Mouse (Mus musculus) heart, adult 2 months (tissue): Measurements from ENCODE around the gene Slc22a6. TPM values are rescaled to one million over a fixed set of nuclear protein-coding genes. Genes with fewer than 3 reads are reported as not detected.

Experiments
- DNase-seq, 2 experiments: peaks; one replicate each; pipeline ENCODE4 v3.0.0; 2021
- H3K27ac ChIP-seq: fragments of 200-600 bp; 2 replicates; pipeline ENCODE4 v1.8.1; 2022
- H3K27me3 ChIP-seq: fragments of 200-500 bp; 2 replicates; pipeline ENCODE4 v1.6.1; 2012; ENCODE audit warnings: mild to moderate bottlenecking, low read length, inconsistent platforms, mixed read lengths; ENCODE audit not compliant: control insufficient read depth, insufficient read depth
- H3K36me3 ChIP-seq: fragments of 200-500 bp; 2 replicates; pipeline ENCODE4 v1.6.1; 2012; ENCODE audit warnings: low read length, inconsistent platforms; ENCODE audit not compliant: control insufficient read depth, insufficient read depth
- H3K4me1 ChIP-seq: fragments of 200-500 bp; 2 replicates; pipeline ENCODE4 v1.6.1; 2011; ENCODE audit warnings: low read length; ENCODE audit not compliant: control insufficient read depth, insufficient read depth
- H3K4me3 ChIP-seq: fragments of 200-600 bp; 2 replicates; pipeline ENCODE4 v1.8.1; 2022
- H3K79me2 ChIP-seq: fragments of 200-500 bp; replicated peaks from 2 replicates; pipeline ENCODE4 v1.6.1; 2012; ENCODE audit warnings: mild to moderate bottlenecking, inconsistent platforms, low read length, moderate library complexity, mixed read lengths; ENCODE audit not compliant: control insufficient read depth, insufficient read depth
- H3K9ac ChIP-seq: fragments of 200-500 bp; 2 replicates; pipeline ENCODE4 v1.6.1; 2012; ENCODE audit warnings: low read depth, mild to moderate bottlenecking, control low read depth, inconsistent platforms, low read length, mixed read lengths
- CTCF ChIP-seq: fragments of 200-600 bp; IDR thresholded peaks from 2 replicates; pipeline ENCODE4 v1.8.1; 2022; ENCODE audit warnings: antibody characterized with exemption, mild to moderate bottlenecking, moderate library complexity
- EP300 ChIP-seq: fragments of 200-500 bp; IDR thresholded peaks from 2 replicates; pipeline ENCODE4 v1.6.1; 2011; ENCODE audit warnings: low read depth, low read length, control low read depth; ENCODE audit not compliant: insufficient read depth
- POLR2A ChIP-seq: fragments of 200-500 bp; IDR thresholded peaks from 2 replicates; pipeline ENCODE4 v1.6.1; 2011; ENCODE audit warnings: mild to moderate bottlenecking, low read depth, low read length, control low read depth; ENCODE audit not compliant: insufficient read depth
- WGBS: fragments of 180-500 bp; shearing (Covaris S2); methylation state at CpG from one replicate; pipeline ENCODE4 v1.1.7; 2018; 5-methylcytosine and 5-hydroxymethylcytosine counted together
- intact Hi-C: fragments of 180-260 bp; cut with DNase I; formaldehyde crosslinking; loops from one replicate; pipeline ENCODE4 v1.15.1; 2025
- polyA plus RNA-seq: library from polyadenylated mRNA; depleted of rRNA; stranded (reverse); fragments of >200 nt; gene quantifications from 2 replicates; pipeline ENCODE4 v1.2.3, GENCODE M21; 2012
- total RNA-seq, 2 experiments: library from RNA; stranded (reverse); gene quantifications; 2 replicates each; pipeline ENCODE4 v1.2.3; 2021

Slc22a6 gene
- total and polyA plus RNA-seq, 3 experiments = not detected

GRCm38 (mm10) chr19:8599229-8599628 is 18.6 kb upstream of the Slc22a6 start:
- no peak overlapping the region for H3K9ac ChIP-seq
- H3K4me3 ChIP-seq = no peak overlapping the region
- no peaks in the 10 kb centered on the region for H3K79me2 ChIP-seq
- intact Hi-C loops = no loop called here
- no peak for TF ChIP-seq EP300
- TF ChIP-seq CTCF = no peak
- TF ChIP-seq POLR2A = no peak
- no peaks in the 10 kb centered on the region for H3K36me3 ChIP-seq
- H3K27ac ChIP-seq = no peak overlapping the region
- H3K4me1 ChIP-seq = no peaks in the 10 kb centered on the region
- no peak for DNase-seq
- 82% methylated on average over 2 of the region's 2 CpGs for WGBS
- no peaks in the 10 kb centered on the region for H3K27me3 ChIP-seq

- Histone ChIP-seq H3K79me2 (no peaks in the 10 kb centered on the region), H3K9ac (no peak overlapping the region), H3K4me3 (no peak overlapping the region), H3K36me3 (no peaks in the 10 kb centered on the region), H3K27ac (no peak overlapping the region), H3K4me1 (no peaks in the 10 kb centered on the region), H3K27me3 (no peaks in the 10 kb centered on the region)
- no peak for TF ChIP-seq CTCF
- DNase-seq = peak in 1 of 2 experiments; percentile 7
- intact Hi-C loops = no loop called here
Observed at GRCm38 (mm10) chr19:8601922-8602321, 15.9 kb upstream of the Slc22a6 start.

DNA sequence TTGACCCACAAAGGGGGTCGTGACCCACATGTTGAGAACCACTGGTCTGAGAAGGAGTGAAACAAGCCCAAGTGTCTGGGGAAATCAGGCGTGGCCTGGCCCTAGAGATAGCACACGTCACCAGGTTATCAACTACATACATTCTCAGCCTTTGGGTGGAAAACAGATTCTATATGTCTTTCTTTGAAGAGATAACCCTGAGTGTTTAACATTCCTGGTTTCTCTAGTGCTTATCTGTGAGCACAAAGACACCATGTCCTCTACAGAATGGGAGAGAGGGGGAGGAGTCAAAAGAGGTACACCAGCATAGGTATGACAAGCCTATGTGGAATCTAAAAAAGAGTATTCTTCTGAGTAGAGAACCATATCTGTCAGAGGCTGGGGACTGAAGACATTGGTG is 14.9 kb upstream of the Slc22a6 start:
- Histone ChIP-seq H3K4me1 (no peaks in the 10 kb centered on the region), H3K9ac (no peak overlapping the region), H3K27me3 (no peaks in the 10 kb centered on the region), H3K27ac (no peak overlapping the region), H3K79me2 (no peaks in the 10 kb centered on the region), H3K4me3 (no peak overlapping the region), H3K36me3 (no peaks in the 10 kb centered on the region)
- TF ChIP-seq CTCF (no peak), POLR2A (no peak), EP300 (no peak)
- WGBS = 48% methylated on average over 3 of the region's 3 CpGs
- no peak for DNase-seq
- intact Hi-C loops = no loop called here

- 88% methylated on average over 8 of the region's 8 CpGs for WGBS
Observed at GRCm38 (mm10) chr19:8604536-8605240, 13.2 kb upstream of the Slc22a6 start.

GRCm38 (mm10) chr19:8605241-8605558 is 12.6 kb upstream of the Slc22a6 start:
- Histone ChIP-seq H3K36me3 (no peaks in the 10 kb centered on the region), H3K79me2 (no peaks in the 10 kb centered on the region), H3K4me3 (no peak overlapping the region), H3K27me3 (no peaks in the 10 kb centered on the region), H3K27ac (no peak overlapping the region), H3K4me1 (no peaks in the 10 kb centered on the region), H3K9ac (no peak overlapping the region)
- no peak for DNase-seq
- WGBS = 61% methylated on average over 3 of the region's 3 CpGs
- intact Hi-C loops = no loop called here
- no peak for TF ChIP-seq EP300
- TF ChIP-seq CTCF = no peak
- no peak for TF ChIP-seq POLR2A

More at GRCm38 (mm10) chr19:8604536-8605240, 13.2 kb upstream of the Slc22a6 start:
- no peak overlapping the region for H3K27ac ChIP-seq
- H3K4me3 ChIP-seq = no peak overlapping the region
- no peaks in the 10 kb centered on the region for H3K79me2 ChIP-seq
- TF ChIP-seq EP300 (no peak), POLR2A (no peak), CTCF (no peak)
- intact Hi-C loops = no loop called here
- no peaks in the 10 kb centered on the region for H3K4me1 ChIP-seq
- H3K9ac ChIP-seq = no peak overlapping the region
- no peak for DNase-seq
- H3K36me3 ChIP-seq = no peaks in the 10 kb centered on the region
- H3K27me3 ChIP-seq = no peaks in the 10 kb centered on the region

DNA sequence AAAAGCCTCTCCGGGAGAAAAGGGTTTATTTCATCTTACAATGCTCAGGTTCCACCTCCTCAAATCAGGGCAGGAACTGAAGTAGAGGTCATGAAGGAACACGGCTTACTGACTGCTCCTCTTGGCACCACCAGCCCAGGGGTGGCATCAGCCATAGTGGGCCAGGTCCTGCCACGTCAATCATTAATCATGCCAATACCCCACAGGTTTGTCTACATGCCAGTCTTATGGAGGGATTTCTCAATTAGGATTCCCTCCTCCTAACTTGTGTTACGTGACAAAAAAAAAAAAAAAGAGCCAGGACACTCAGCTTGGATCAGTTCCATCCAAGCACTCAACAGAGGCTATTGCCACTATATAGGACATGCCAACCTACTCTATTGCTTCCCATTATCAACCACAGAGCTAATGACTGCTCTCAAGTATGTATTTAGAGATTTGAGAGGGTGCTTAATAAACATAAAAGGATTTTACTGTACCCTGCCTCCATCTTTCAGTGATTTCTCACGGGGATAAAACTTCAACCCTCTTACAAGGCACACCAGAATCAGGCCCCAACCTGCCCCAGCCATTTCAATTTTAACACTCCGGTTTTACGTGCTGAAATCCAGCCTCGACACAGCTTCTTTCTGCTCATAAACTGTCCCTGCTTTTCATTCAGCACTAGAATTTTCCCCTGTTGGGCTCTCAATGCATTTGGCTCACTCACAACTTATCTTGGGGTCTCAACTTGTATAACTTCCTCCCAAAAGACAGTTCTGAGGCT is 6.3 kb upstream of the Slc22a6 start:
- Histone ChIP-seq H3K9ac (no peak overlapping the region), H3K27ac (no peak overlapping the region), H3K27me3 (no peaks in the 10 kb centered on the region), H3K79me2 (no peaks in the 10 kb centered on the region), H3K4me3 (no peak overlapping the region), H3K36me3 (no peaks in the 10 kb centered on the region), H3K4me1 (no peaks in the 10 kb centered on the region)
- intact Hi-C loops = no loop called here
- TF ChIP-seq EP300 (no peak), CTCF (no peak), POLR2A (no peak)
- DNase-seq = no peak
- whole genome bisulfite sequencing = 78% methylated on average over 8 of the region's 8 CpGs
